Mouse (Mus musculus) midbrain, embryonic 11.5 days (tissue): ENCODE measurements around the gene Naip2. TPM values are rescaled to one million over a fixed set of nuclear protein-coding genes. Genes with fewer than 3 reads are reported as not detected.

Experiments used
- polyA plus RNA-seq: library from polyadenylated mRNA; unstranded; fragments of >200 nt; fragmentation: Nextera tagmentation; extraction: Ambion mirVana; gene quantifications from 2 replicates; pipeline ENCODE4 v1.2.1, GENCODE M21; 2014

Gene Naip2
- polyA plus RNA-seq, 1 experiment from 2014 or later = 0.22 TPM

Other genes starting within 250 kb of the Naip2 start
- gene Mccc2, start 186.5 kb downstream of the Naip2 start, polyA plus RNA-seq = 35.5 and 39.9 TPM in 2 replicates
- gene Bdp1, start 98.0 kb downstream of the Naip2 start, polyA plus RNA-seq = 20.5 and 23.7 TPM in 2 replicates
- gene Serf1, start 94.1 kb downstream of the Naip2 start, polyA plus RNA-seq = 239 and 276 TPM in 2 replicates
- 84.4 and 86.8 TPM in 2 replicates for gene Smn1, start 77.2 kb downstream of the Naip2 start, polyA plus RNA-seq
- gene Naip5, start 44.2 kb upstream of the Naip2 start, polyA plus RNA-seq = 0.21 and 0.27 TPM in 2 replicates
- gene Naip6, start 115.6 kb upstream of the Naip2 start, polyA plus RNA-seq = 0.07 and 0.08 TPM in 2 replicates